Mouse (Mus musculus) lung, adult 2 months (tissue): ENCODE data around the gene Hspb1. TPM values are rescaled to one million over a fixed set of nuclear protein-coding genes. Genes with fewer than 3 reads are reported as not detected.

Source experiments
- DNase-seq: peaks from one replicate; pipeline ENCODE4 v3.0.0; 2022
- H3K4me1 ChIP-seq: fragments of 200-500 bp; 2 replicates; pipeline ENCODE4 v1.6.1; 2011; ENCODE audit warnings: low read length; ENCODE audit not compliant: control insufficient read depth, insufficient read depth
- H3K4me3 ChIP-seq: fragments of 200-500 bp; replicated peaks from 2 replicates; pipeline ENCODE3; 2011; ENCODE audit warnings: low read depth, mild to moderate bottlenecking, control low read depth, low read length; ENCODE audit errors: extremely low read depth
- CTCF ChIP-seq: fragments of 200-500 bp; IDR thresholded peaks from 2 replicates; pipeline ENCODE4 v1.5.1; 2011; ENCODE audit warnings: mild to moderate bottlenecking, low read length, control low read depth; ENCODE audit not compliant: insufficient read depth
- POLR2A ChIP-seq: fragments of 200-500 bp; IDR thresholded peaks from 2 replicates; pipeline ENCODE4 v1.6.1; 2011; ENCODE audit warnings: low read depth, mild to moderate bottlenecking, control low read depth, low read length, borderline replicate concordance; ENCODE audit errors: extremely low read depth
- whole genome bisulfite sequencing: fragments of 180-500 bp; shearing (Covaris S2); methylation state at CpG from one replicate; pipeline ENCODE4 v1.1.7; 2018; 5-methylcytosine and 5-hydroxymethylcytosine counted together
- polyA plus RNA-seq: library from polyadenylated mRNA; depleted of rRNA; stranded (reverse); fragments of >200 nt; gene quantifications from 2 replicates; pipeline ENCODE4 v1.2.3, GENCODE M21; 2012

Hspb1 gene
- polyA plus RNA-seq, 1 experiment, result 589 TPM

DNA sequence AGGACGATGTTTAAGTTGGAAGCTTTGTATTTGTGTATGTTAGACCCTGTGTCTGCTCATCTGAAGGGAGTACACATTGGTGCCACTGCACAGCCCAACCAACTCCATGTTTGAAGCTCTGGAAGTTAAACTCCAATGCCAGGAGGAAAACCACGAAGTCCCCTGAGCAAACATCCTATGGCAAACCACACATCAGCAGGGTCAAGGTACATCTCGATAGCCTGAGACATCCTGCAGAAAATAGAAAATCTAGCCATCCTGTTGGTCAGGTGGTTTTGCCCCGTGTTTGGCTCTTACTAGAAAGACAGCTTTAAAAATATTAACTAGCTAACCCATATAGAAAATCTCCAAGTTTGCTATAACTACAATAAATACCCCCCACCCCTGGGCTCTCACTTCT is 11.3 kb downstream of the Hspb1 start:
- TF ChIP-seq POLR2A, result no peak
- TF ChIP-seq CTCF, result no peak

DNA sequence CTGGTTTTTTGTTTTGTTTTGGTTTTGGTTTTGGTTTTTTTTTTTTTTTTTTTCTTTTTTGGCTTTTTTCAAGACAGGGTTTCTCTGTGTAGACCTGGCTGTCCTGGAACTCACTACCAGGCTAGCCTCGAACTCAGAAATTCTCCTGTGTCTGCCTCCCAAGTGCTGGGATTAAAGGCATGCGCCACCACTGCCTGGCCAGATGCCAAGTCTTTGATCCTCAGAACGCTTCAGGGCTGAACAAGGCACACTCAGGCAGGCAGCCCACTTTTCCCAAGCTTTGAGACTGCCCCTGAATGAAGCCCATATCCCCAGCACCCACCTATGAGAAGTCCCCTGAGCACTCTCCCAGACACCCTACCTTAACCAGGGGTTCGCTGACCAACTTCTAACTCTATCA is 12.1 kb downstream of the Hspb1 start:
- DNase-seq, result no peak
- 48% methylated on average over 4 of the region's 4 CpGs for WGBS
- TF ChIP-seq POLR2A (no peak), CTCF (no peak)

More for the DNA sequence above, 11.3 kb downstream of the Hspb1 start:
- 62% methylated on average over 4 of the region's 4 CpGs for WGBS
- Histone ChIP-seq H3K4me1 (no peaks in the 10 kb centered on the region), H3K4me3 (no peak overlapping the region)
- no peak for DNase-seq

DNA sequence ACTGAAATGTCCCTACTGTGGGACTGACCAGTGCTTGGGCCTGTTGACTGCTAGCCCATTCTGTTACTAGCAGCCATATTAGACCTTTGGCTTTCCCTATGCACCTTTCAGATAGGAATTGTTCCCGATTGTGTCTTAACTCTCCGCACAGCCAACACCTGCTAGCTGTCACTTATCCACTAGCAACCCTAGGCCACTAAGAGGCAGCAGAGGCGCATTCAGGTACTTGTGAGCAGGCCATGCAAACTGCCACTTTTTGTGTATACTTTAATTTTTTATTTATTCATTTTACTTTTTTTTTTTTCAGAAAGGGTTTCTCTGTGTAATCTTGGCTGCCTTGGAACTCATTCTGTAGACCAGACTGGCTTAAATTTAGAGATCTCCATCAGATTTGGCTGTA is 13.0 kb downstream of the Hspb1 start:
- no peak for DNase-seq
- WGBS, result 88% methylated on average over 3 of the region's 3 CpGs
- H3K4me3 ChIP-seq, result no peak overlapping the region
- TF ChIP-seq CTCF, result 0 out of 2 replicates have a peak, but pooled peaks have one; percentile 4
- TF ChIP-seq POLR2A, result no peak
- no peaks in the 10 kb centered on the region; the same call in 1 of the 2 replicates for H3K4me1 ChIP-seq

More for the DNA sequence above, 12.1 kb downstream of the Hspb1 start:
- no peaks in the 10 kb centered on the region; the same call in 1 of the 2 replicates for H3K4me1 ChIP-seq
- H3K4me3 ChIP-seq, result no peak overlapping the region

DNA sequence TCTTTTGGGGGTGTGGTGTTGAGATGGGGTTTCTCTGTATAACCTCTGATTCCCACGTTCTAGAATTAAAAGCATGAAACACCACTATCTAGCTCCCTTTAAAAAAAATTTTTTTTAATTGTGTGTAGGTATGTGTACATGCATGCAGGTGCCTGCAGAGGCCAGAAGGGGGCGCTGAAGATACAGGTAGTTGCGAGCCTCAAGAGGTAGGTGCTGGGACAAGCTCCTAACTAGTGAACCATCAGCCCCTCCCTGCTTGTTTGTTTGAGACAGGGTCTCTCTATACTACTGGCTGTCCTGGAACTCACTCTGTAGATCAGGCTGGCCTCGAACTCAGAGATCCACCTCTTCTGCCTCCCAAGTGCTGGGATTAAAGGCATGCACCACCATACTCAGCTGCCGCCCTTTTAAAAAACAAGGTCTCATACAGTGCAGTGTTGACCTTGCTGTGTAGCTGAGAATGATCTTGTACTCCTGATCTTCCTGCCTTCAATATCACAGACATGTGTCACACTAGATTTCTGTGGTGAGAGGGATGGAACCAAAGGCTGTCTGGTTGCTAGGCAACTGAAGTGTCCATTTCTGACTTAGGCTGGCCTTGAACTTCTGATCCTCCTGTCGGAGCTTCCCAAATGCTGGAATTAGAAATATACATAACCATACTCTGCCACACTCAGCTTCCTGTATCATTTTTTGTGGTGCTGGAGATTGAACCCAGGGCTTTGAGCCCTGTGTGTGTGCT is 13.8 kb downstream of the Hspb1 start:
- DNase-seq, result no peak
- peaks cover 2% of the 10 kb centered on the region; the same call in 1 of the 2 replicates for H3K4me1 ChIP-seq
- peak; percentile 33 for TF ChIP-seq CTCF
- TF ChIP-seq POLR2A, result no peak
- no peak overlapping the region for H3K4me3 ChIP-seq
- whole genome bisulfite sequencing, result 64% methylated on average over 6 of the region's 6 CpGs

DNA sequence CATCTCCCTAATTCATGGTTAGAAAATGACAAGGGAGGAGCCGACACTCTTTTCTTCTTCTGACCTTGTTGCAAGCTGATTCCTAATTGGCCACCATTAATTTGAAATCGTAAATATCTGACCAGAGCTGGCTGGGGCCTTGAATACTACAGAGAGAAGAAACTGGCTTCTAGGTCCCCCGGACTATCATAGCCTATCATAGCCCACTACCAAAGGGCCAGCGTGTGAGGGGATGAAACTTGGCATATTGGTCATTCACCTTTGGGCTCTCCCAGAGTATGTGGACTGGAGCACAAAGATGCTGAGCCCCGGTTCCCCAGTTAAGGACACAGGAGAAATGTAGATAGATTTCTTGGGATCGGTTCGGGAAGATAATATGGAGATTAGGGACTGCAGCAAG is 15.3 kb downstream of the Hspb1 start:
- TF ChIP-seq CTCF, result no peak
- no peak for TF ChIP-seq POLR2A
- Histone ChIP-seq H3K4me1 (peaks cover 6% of the 10 kb centered on the region), H3K4me3 (no peak overlapping the region)
- 41% methylated on average over 7 of the region's 7 CpGs for WGBS
- no peak for DNase-seq

DNA sequence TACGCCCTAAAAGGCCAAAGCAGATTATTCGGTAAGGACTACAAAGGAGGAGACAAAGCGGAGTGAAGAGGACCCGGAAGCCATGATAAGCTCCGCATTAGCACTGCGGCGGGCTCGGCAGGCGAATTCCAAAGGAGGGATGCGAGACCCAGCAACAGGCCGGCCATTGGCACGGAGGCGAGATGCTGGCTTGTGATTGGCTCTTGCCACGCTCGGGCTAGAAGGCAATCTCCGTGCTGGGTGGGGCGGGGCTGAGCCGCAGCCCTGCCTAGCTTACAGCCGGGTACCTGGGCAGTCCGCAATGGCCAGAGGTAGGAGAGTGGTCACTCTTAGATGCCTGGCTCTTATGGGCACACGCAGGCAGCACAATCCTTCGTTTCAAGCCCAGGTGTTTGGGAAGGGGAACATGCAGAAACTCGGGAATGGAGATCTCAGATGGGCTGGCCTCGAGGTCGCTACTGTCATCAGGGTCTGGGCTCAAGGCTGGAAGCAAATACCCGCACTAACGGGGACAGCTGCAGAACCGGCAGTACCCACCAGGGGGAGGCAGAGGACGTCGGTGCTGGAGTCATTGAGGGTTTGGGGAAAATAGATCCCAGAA is 15.9 kb downstream of the Hspb1 start:
- TF ChIP-seq POLR2A, result peak; percentile 79; the same call in 1 of the 2 replicates
- TF ChIP-seq CTCF, result peak; percentile 93
- WGBS, result 2% methylated on average over 30 of the region's 30 CpGs
- Histone ChIP-seq H3K4me3 (peak overlapping the region; percentile 70), H3K4me1 (peaks cover 6% of the 10 kb centered on the region)
- peak; percentile 97 for DNase-seq

DNA sequence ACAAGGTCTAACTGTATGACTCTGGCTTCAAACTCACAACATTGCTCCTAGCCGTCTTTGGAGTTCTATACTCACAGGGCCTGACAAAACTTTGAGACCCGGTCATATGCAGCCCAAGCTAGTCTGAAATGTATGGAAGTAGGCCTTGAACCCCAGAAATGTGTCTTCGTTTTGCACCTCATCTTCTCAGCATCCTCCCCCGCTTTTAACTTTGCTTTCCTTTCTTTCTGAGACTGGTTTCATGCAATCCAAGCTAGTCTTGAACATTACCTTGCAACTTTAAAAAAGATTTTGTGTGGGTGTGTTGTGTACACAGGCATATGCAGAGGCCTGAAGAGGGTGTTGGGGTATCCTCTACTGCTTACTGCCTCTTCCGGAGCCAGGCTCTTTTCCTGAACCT is 16.5 kb downstream of the Hspb1 start:
- DNase-seq, result no peak
- no peak for TF ChIP-seq POLR2A
- TF ChIP-seq CTCF, result no peak
- Histone ChIP-seq H3K4me1 (peaks cover 9% of the 10 kb centered on the region), H3K4me3 (no peak overlapping the region)
- 58% methylated on average over 5 of the region's 5 CpGs for WGBS

DNA sequence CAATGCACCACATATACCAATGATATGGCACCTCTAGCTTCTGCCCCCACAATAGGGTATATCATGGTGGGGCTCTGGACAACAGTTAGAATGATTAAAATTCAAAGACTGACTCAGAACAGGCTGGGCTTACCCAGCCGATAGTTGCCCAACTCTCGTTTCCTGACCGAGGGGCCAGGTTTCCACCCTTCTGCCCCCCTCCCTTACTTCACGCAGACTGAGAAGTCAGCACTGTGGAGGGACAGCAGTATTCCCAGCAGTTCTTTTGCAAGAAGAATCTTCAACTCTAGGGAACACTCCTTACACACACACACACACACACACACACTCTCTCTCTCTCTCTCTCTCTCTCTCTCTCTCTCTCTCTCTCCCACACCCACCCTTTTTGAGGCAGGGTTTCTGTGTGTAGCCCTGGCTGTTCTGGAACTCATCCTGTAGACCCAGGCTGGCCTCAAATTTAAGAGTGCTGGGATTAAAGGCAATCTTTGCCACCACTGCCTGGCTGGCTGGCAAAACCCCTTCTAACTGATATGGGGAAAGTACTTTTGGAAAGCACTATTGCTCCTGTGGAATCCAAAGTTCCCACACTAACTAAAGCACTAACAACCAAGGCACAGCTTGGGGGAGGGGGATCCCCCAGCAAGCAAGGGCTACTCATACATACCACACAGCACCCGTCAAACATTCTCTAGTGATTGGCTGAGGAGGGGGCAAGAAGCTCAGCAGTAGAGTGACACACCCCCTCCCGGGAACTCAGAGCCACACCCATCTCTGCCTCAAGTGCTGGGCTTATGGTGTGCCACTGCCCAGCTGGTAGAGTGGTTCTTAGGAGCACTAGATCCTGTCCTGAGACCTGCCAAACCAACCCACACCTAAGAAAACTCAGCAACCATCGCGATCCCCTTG is 17.9 kb downstream of the Hspb1 start:
- Histone ChIP-seq H3K4me3 (no peak overlapping the region), H3K4me1 (peaks cover 16% of the 10 kb centered on the region)
- no peak for TF ChIP-seq POLR2A
- no peak for TF ChIP-seq CTCF
- no peak for DNase-seq
- WGBS, result 41% methylated on average over 8 of the region's 8 CpGs

DNA sequence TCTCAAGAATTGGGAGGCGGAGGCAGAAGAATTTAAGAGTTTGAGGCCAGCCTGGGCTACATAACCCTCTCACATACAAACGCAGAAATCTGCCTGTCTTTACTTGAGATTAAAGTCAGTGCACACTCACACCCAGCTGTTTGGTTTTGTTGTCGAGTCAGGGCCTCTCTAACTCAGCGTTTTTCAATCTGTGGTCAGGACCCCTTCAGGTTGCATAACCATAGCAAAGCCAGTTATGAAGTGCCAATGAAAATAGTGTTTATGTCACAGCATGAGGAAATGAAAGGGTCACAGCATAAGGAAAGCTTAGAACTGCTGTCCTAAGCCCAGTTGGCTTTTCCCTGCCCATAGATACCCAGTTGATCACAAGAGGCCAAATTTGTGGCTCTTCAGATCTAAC is 19.1 kb downstream of the Hspb1 start:
- DNase-seq, result no peak
- Histone ChIP-seq H3K4me3 (no peak overlapping the region), H3K4me1 (peaks cover 16% of the 10 kb centered on the region)
- TF ChIP-seq CTCF, result no peak
- TF ChIP-seq POLR2A, result no peak
- WGBS, result 49% methylated on average over 4 of the region's 4 CpGs
